Mouse (Mus musculus) forelimb bud, embryonic 11.5 days (tissue): ENCODE results near the gene Mettl26.
"Not testable (repeated sequence)": the region's sequence is repeated elsewhere in the genome, so short reads cannot be mapped to it uniquely, and the experiment has no call there.

ENCODE experiments used
- DNase-seq: peaks from one replicate; pipeline ENCODE4 v3.0.0-alpha.2; 2012; ENCODE audit warnings: low read depth, low spot score

Mettl26 gene

DNA sequence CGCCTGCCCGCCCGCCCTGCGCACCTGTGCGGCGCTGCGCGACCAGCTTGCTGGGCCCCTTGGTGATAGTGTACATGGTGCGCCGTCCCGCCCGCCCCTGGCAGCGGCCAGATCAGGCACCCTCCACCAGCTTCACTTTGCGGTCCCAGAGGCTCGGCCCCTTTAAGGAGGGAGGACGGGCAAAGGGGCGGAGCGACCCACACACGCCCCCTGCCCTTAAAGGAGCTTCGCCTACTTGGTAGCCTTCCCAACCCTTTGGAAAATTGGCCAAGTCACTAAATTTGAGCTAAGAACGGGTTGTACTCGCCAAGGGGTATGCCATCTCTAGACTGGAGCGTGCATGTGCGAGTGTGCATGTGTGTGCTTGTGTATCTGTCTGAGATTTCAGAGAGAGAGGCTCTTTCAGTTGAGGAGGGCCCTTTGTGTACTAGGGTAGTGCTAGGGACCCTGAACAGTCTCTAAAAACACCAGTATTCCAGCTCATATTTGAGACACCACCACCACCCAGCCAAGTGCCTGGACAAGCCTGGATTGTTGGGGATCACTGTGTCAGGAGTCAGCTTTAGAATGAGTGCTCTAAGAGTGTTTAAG is 6.2 kb upstream of the Mettl26 start, which contains the start of gene Mcrip2:
TSS of gene Mcrip2 (minus strand) at position 164 of the 591 bp plus-strand sequence.
- DNase-seq = peak; percentile 66

DNA sequence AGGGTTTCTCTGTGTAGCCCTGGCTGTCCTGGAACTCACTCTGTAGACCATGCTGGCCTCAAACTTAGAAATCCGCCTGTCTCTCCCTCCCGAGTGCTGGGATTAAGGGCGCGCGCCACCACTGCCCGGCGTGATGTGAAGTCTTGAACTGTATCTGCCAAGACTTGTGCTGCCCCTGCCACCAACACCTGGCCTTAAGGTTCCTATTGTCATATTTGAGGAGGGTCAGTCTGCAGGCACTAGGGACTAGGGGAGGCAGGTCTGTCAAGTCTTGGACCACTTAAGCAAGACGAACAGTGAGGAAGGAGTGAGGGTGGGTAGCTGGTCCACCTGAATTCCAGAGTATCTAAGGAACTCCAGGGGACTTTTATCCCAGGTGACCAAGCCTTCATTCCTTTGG is 5.4 kb upstream of the Mettl26 start:
- DNase-seq = no peak

DNA sequence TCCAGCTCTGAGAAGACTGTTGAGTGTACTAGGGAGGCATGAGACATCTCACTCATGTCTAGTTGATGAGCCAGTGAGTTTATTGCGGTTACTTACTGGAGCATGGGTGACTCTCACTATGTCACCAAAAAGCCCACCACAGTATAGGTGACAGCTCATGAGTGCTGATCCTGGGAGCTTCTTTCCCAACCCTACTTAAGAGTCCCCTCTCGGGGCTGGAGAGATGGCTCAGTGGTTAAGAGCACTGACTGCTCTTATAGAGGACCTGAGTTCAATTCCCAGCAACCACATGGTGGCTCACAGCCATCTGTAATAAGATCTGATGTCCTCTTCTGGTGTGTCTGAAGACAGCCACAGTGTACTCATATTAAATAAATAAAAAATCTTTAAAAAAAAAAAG is 4.9 kb upstream of the Mettl26 start:
- DNase-seq = no peak

DNA sequence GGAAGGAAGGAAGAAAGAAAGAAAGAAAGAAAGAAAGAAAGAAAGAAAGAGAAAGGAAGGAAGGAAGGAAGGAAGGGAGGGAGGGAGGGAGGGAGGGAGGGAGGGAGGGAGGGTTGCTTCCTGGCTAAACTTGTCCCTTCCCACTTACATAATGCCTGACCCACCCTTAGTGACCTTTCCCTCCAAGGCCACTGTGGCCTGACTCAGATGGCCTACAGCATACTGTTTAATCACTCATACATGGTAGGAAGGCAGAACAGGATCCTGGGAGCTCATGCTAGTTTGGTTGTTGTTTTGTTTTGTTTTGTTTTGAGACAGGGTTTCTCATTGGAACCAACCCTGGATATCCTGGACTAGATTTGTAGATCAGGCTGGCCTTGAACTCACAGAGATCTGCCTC is 3.3 kb upstream of the Mettl26 start:
- not testable (repeated sequence) for DNase-seq

DNA sequence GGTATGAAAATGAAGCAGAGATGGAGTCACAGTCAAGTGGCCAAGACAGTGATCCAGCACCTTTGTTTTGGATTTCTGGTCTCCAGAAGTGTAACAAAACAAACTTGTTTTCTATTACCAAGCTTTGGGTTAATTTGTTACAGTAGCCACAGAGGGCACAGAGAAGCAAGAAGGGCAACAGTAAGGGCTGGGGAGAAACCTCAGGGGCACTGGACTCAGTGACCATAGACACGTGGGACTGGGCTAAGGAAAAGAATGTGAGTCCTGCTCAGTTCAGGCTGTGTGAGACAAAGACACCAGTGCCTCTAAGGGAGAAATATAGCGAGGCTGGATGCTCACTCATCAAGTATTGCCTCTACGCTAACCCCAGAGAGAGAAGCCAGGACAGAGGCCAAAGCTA is 2.2 kb upstream of the Mettl26 start:
- no peak for DNase-seq

DNA sequence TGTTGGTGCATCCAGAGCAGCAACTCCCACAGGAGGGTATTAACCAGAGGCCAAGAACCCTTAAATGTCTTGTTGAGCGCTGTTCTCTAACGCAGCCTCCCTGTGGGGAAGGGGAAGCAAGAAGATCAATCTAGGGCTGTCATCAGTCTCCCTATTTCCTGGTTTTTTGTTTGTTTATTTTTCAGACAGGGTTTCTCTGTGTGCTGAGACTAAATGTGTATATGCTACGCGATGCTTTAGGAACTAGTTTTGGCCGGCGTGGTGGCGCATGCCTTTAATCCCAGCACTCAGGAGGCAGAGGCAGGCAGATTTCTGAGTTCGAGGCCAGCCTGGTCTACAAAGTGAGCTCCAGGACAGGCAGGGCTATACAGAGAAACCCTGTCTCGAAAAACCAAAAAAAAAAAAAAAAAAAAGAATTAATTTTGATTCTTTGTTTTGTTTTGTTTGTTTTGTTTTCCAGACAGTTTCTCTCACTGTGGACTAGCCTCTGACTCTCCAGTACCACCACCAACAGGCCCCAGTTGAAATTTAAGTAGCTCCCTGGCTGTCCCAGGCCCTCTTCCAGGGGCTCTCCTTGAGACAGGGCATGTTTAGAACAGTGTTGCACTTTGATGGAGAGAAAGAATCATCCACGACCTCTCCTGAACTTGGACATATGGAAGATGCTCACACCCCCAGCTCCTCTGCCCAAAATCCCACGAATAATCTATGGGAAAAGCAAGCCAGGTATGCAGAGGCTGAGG is 1.3 kb upstream of the Mettl26 start:
- DNase-seq = no peak

DNA sequence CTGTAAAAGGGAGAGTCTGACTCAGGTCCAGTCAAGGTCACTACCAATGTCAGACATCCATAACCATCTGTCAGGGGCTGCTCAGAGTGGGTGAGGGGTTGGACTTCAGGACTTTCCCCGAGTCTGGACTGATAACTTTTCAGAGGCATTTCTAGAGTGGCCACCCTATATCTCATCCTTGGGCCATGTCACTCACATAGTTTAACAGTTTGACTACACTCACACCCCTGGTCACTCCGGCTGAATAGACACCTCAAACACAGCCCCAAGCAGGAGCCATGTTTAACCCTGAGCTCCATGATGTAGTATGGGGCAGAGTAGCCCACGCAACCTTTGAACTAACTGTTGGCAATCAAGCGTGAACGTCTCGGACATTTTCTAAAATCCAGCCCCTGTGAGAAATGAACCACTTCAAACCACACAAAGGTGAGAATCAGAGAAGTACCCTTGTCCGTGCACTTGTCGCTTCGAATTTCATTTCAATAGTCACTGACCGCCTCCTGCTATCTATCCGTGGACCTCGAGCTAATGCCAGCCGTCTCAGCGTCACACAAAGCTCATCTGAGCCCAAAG is 640 bp upstream of the Mettl26 start:
- no peak for DNase-seq

DNA sequence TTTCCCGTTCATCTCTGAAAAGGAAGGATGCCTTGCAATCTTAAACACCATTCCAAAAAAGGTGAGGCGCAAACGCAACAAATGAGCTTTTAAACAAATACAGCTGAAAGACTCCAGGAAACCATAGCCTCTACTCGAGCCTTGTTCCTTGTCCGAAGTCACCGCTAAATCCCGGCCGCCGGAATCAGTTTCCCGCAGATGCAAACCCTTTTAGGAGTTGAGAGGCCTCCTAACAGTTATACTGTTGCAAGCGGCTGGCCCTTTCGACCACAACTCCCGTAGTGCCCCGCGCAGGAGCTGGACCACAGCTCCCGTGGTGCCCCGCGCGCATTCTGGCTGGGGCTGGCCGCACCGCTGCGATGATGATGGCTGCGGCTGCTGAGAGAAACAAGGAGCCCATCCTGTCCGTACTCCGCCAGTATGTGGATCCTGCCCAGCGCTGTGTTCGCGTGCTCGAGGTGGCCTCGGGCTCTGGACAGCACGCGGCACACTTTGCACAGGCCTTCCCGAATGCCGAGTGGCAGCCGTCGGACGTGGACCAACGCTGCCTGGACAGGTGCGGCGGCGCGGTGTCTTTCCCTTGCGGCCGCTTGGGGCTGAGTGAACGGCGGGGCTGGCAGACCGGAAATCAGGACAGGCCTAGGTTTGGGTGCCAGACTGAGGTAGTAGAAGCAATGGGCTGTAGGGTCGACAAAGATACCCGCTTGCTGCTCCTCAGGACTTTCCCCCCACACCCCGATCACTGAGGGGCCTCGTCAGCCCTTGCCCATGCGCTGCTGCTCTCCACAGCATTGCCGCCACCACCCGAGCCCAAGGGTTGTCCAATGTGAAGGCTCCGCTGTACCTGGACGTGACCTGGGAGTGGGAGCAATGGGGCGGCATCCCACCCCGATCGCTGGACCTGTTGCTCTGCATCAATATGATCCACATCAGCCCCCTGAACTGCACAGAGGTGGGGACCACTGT is 580 bp downstream of the Mettl26 start:
- peak; percentile 85 for DNase-seq

DNA sequence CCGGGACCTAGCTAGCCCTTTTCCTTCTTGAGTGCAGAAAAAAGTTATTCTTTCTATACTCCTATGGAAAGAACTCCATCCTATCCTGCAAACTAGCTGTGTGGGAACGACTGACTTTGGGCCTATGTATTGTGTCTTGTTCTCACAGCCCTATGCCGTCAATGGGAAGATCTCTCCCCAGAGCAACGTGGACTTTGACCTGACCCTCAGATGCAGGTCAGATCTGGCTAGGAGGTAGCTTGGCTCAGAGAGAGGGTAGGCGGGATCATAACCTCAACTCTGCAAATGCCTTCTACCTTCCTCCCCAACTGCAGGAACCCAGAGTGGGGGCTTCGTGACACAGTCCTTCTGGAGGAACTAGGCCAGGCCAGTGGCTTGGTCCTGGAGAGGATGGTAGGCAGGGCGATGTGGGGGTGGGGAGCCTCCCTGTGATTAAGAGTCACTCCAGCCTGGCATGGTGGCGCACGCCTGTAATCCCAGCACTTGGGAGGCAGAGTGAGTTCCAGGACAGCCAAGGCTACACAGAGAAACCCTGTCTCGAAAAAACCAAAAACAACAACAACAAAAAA is 1.6 kb downstream of the Mettl26 start:
- no peak for DNase-seq

DNA sequence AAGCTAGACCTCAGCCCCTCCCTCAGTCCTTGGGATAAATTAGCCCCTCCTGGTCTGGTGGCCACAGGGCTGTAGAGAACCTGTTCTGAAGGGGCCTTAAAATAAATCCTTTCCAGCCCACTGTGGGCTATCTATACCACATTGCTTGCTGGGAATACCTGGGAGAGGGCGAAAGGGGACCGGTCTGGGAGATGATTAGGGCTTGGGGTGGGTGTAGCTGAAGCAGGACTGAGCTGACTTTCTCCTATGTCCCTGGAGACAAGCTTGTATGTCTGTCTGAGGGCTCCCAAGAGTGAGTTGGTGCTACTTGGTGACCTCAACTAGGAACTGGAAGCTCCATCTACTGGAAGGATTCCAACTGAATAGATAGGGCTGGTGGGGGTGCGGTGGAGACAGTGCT is 2.2 kb downstream of the Mettl26 start:
- no peak for DNase-seq

DNA sequence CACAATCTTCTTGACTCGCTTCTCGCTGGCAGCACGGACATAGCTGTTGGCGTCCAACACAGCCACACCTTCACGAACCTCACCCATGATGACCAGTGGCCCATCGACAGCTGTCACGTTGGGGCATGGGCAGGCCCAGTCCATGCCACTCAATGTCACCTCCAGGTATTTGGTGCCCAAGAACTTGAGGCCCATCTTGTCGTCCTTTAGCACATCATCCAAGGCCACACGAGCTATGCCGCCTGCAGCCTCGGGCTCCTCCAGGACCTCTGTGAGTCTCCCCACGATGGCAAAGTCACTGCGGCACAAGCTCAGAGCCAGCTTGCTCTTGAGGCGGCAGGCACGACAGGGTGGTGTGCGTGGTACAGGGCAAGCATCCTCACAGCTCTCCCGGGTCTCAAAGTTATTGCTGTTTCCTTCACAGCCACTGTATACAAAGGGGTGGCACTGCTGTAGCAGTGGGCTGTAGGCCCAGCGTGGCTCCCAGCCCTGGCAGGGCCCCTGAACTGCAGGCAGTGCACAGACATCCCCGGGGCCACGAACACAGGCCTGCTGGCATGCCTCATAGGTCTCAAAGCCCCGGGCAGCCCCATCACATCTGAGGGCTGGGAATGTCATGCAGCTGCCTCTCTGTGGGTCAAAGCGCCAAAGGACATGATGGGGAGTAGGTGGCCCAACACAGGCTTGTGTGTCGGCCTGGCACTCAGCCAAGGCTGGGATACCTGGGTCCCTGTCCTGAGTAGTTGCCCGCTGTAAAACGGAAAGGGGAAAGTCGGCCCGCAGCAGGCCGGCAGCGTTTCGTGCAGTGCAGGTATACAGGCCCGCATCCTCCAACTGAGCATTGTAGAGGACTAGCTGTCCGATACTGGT is 3.1 kb downstream of the Mettl26 start:
- DNase-seq = no peak

DNA sequence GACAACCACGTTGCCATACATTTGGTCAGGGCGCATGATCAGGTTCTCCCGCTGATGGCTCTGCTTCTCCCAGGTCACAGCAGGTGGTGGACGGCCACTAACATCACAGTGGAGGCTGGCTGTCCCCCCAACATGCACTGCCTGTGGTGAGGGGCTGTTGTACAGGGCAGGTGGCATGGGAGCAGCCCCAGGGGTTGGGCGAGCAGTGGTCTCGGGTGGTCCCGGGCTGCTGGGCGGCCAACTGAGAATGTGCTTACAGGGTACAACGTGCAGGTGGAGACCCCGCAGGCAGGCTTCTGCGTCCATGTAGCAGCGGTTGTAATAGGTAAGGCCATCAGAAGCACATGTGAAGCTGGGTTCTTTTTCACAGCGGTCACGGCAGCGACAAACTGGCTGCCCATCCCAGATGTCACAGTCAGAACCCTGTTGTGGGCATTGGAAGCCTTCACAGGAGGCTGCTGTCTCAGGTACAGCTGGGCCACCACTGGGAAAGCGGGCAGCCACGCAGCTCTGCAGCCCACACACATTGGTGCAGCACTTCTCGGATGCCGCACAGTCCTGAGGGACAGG is 3.8 kb downstream of the Mettl26 start:
- DNase-seq = no peak

DNA sequence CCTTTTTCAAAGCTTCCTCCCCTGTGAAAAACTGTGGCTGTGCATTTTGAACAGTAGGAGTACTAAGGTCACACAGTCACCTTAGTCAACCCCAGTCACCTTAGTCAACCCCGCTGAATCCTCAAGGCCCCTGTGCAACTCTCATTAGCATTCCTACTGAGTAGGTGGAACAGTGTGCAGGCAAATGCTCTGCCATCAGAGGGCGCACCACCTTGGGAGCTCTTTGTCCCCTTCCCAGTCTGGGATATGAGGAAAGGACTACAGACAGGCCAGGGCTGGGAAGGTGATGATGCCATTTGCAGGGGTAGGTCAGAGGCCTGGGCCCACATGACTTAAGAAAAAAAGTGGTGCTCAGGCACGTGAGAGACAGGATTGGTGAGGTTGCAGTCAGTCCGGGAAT is 4.4 kb downstream of the Mettl26 start:
- DNase-seq = no peak

DNA sequence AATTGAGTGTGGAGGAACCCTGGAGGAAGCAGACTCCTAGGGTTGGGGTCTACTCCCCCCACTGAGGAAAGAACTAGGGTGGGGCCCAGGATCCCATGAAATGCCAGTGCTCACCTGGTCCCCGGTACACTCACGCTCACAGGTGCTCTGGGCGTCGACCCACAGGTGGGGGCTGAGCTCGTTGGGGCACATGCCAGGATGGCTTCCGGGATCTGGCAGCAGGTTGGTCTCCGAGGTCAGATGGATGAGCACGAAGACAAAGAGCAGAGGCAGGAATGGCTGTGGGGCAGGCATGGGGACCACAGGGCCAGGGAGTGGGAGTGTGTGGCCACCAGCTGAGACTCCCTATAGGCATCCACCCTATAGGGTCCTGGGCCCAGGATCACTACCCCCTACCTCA is 4.9 kb downstream of the Mettl26 start:
- DNase-seq = no peak

DNA sequence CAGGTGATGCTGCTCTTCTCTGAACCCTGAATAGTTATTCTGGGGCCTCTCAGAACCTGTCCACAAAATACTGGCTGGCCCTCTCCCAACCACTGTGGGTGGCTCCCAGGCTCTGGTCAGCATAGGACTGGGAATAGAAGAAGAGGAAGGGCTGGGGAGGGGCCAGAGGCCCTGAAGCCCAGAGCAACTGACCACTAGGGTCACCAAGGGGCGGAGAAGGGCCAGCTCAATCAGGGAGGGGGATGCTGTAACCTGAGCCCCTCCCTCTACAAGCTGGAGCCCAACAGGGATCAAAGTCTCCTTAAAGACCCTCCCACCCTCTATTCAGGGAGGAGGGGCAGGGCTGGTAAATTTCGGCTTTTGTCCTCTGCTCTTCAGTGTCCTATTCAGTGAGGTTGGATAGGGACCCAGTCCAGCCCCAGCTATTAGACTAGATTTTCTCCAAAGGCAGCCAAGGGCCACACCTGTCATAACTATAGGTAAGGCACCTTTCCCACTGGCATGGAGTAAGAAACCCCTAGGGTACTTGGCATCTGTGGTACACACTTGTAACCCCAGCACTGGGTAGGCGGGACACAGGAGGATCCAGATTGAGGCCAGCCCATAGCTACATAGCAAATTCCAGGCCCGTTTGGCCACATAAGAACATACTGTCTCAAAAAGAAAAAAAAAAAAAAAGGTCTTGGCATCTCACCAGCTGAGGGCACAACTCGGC is 5.5 kb downstream of the Mettl26 start, which contains the start of gene Wfikkn1:
TSS of gene Wfikkn1 (minus strand) at position 663 of the 715 bp plus-strand sequence.
- no peak for DNase-seq

DNA sequence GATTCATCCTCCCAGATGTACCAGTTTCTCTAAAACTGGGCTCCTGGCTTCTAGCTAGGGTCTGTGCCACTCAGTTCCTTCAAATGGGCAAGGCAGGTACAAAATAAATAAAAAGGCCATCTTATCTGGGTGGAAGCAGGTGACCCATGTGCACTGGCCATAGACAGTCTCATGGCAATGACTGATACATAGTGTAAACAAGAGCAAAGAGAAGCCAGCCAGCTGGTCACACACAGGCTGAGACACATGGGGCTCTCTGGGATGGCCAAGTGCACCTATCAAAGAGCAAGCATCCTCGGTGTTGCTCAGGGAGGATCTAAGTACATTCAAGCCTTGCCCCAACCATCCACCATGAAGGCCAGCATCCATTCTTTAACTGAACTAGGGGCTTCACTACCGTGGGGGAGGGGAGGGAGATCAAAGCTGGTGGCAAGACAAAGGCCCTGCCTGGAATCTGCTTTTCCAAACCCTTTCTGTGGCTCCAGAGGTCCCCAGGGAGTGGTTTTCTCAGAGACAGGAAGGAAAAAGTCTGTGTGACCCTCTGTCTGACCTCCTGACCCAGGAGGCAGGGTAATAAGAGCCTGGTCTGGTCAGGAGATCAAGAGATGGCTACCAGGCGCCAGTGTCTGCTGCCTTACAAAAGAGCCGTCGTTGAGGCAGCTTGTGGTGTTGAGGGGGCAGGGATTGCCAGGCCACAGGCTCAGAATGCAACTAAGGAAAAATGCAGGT is 6.2 kb downstream of the Mettl26 start:
- DNase-seq = no peak

DNA sequence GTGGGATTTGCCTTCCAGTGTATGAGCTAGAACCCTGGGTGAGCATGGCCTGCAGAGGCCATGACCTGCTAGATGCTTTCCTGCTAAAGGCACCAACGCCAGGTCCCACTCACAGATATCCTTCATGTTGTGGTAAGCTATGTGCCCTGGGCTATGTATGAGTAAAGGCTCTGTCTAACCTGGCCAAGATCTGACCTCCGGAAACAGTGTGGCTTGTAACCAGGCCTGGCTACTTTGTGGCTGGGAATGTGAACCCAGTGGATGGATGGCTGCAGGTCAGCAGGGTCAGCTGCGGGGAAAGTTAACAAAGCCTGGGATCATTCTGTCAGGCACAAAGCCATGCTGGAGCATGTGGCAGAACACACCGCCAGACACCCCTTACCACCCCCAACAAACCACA is 6.8 kb downstream of the Mettl26 start:
- DNase-seq = no peak

DNA sequence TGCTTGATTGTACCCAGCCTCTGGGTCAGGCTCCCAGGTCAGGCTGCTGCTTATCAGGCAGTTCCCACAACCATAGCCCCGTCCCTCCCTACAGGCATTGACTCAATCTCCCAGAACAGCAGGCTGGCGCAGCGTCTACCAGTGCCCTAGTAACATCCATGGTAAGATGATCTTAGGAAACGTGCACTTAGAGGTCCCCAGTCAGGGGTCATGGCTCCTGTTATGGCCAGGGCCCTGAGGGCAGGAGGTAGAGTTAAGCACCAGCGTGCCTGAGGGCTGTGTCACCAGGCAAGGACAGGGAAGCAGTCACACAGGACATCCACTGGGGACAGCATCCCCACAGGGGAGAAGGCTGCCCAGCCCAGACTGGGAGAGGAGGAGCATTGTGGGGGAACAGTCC is 7.4 kb downstream of the Mettl26 start:
- DNase-seq = no peak

DNA sequence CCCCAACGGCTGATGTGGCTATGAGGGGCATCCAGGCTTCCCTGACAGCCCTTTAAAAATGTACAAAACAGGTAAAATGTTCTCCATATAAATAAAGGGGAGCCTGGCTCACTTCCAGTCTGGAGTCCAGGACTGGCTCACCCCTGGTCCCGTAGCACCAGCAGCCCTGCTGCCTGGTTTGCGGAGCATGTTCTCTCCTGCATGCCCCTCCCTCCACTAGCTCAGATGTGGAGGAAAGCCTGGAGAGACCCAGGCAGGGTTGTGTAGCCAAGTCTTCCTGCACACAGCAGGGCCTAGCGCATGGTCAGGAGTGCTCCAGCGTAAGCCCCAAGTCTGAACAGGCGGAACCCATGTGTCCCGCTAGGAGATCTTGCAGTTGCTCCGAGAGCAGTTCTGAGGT is 8.4 kb downstream of the Mettl26 start:
- no peak for DNase-seq
